Mouse (Mus musculus): Measurements from ENCODE around the gene Gm28374.

- no peak for TF ChIP-seq CTCF (IDR thresholded peaks at IDR 0.05; ENCODE audit: control insufficient read depth, insufficient read depth, insufficient read length)
- TF ChIP-seq USF1 (IDR thresholded peaks at IDR 0.05; ENCODE audit: low read depth): no peak
- TF ChIP-seq MYOG (IDR thresholded peaks at IDR 0.05; ENCODE audit: control insufficient read depth, extremely low read depth, insufficient read length): no peak
Observed at GRCm38 (mm10) chr19:6068951-6069350, 13.1 kb downstream of the Gm28374 start.

All from C2C12 (cell line).